Mouse (Mus musculus): Measurements from ENCODE around the gene Moap1. TPM values are rescaled to one million over a fixed set of nuclear protein-coding genes. Genes with fewer than 3 reads are reported as not detected.

Moap1 gene
- polyA plus RNA-seq, 1 experiment from 2014 or later = 25.9 TPM

DNA sequence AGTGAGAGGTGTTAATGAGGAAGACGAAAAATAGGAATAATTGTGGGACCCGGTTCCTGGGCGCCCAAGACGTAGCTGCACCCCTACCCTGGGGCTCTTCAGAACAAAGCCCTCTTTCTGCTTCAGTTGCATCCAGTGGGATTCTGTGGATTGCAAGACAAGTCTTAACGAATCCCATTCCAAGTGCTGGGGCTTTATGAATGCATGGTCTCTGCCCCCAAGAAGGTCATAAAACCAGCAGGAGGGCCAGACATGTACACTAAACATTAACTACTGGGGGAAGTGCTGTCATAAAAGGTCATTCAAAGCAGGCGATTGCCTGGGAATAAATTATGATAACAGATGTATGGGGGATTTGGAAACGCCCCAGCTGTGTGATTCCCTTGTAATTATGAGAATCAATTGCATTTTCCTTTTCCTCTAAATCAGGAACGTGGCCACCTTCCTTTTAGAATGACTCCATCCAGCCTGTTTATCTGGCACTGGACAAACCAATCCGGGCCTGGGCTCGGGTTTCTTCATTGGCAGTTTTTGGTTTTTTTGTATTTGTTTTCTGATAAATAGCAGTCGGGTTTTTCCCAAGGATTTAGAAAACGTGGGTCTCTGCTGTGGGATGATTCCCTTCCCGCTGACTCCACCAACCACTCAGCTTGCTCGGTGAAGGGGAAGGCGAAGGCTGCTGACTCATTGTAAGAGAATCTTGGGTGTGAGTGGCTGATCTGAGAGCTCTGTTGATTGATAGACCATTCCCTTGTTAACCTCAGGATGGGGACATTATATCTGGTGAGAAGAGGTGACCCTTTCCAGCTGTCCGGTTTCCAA lies 12.5 kb downstream of the Moap1 start:
- peak overlapping the region; percentile 44 for H3K4me2 ChIP-seq (replicated peaks; ENCODE audit: low read depth, low read length)
- peaks cover 16% of the 10 kb centered on the region for H3K4me1 ChIP-seq (ENCODE audit: control insufficient read depth, insufficient read depth, low read length)
- H3K4me3 ChIP-seq (ENCODE audit: low read length) = no peak overlapping the region
- 0 out of 2 replicates have a peak overlapping the region, but pooled peaks have one; percentile 23 for H3K9ac ChIP-seq (ENCODE audit: low read depth, low read length)
- no peaks in the 10 kb centered on the region for H3K9me3 ChIP-seq (ENCODE audit: control insufficient read depth, low read length)
- WGBS = 15% methylated on average over 16 of the region's 16 CpGs
- peak overlapping the region; percentile 82 for H3K27ac ChIP-seq (ENCODE audit: low read depth, low read length)
- no peaks in the 10 kb centered on the region for H3K36me3 ChIP-seq (ENCODE audit: control insufficient read depth, insufficient read depth, low read length)
- no peaks in the 10 kb centered on the region for H3K27me3 ChIP-seq (ENCODE audit: control insufficient read depth, insufficient read depth, low read length)
- peak; percentile 44 for ATAC-seq (ENCODE audit: low FRiP score, low TSS enrichment)

DNA sequence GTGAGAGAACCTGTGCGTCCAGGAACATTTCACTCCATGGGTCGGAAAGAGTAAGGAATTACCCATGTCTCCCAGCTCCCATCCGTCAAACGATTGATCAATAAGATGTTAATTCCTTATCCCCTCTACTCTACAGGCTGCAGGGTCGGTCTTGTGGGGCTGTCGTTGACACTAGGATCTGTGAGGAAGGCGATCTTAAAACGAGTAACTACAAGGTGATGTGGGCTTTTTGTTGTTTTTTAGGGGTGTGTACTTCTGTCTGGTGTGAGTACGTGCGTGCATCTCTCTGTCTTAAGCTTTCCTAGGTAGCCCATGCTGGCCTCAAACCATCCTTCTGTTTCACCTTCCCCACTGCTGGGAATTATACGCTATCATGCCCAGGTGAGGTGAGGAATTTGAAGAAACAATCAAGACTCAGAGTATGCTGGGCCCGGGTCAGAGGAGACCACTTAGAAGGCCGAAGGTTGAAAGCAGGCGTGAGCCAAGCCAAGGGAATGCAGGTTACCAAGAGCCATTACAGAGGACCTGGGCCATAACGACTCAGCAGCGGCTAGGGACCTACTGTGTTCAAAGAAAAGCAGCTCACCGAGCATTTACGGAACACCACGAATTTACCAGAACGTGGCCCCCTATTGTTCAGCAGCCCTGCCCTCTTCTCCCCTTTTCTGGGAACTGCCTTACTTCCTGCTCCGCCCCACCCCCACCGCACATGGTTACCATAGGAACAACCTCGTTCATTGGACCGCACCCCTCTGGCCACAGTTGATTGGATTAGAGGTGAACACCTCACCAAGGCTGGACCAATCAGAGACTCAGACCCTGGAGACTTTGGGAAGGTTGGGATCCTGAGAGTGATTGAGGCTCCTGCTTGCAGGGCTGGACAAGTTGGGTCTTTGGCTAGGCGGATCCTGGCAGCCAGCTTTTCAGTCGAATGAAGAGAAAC lies 13.3 kb downstream of the Moap1 start:
- Histone ChIP-seq H3K36me3 (ENCODE audit: control insufficient read depth, insufficient read depth, low read length) (no peaks in the 10 kb centered on the region), H3K27ac (ENCODE audit: low read depth, low read length) (peak overlapping the region; percentile 82), H3K9ac (ENCODE audit: low read depth, low read length) (0 out of 2 replicates have a peak overlapping the region, but pooled peaks have one; percentile 23), H3K4me1 (ENCODE audit: control insufficient read depth, insufficient read depth, low read length) (peaks cover 16% of the 10 kb centered on the region), H3K4me3 (ENCODE audit: low read length) (peak overlapping the region; percentile 22; the same call in 1 of the 2 replicates), H3K4me2 (replicated peaks; ENCODE audit: low read depth, low read length) (peak overlapping the region; percentile 44), H3K27me3 (ENCODE audit: control insufficient read depth, insufficient read depth, low read length) (no peaks in the 10 kb centered on the region), H3K9me3 (ENCODE audit: control insufficient read depth, low read length) (no peaks in the 10 kb centered on the region)
- ATAC-seq (ENCODE audit: low FRiP score, low TSS enrichment) = peak; percentile 98
- 31% methylated on average over 26 of the region's 26 CpGs for WGBS

DNA sequence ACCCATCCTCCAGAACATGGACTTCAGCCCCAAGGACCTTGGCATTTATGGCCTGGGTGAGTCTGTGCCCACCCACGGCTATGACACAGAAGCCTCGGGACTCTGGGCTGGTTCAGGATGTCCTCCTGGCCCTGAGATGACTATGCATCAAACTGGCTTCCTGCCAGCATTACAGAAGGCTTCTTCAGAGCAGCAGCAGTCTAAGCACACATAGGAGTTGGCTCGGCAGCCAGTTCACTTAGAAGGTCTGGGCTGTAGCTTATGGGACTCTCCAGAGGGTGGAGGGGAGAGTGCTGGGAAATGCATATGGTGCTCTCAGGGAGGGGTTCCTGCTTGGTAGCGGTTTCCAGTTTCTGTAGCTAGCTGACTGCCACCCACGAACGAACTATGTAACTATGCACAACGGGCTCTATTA lies 17.7 kb downstream of the Moap1 start:
- H3K4me2 ChIP-seq (replicated peaks; ENCODE audit: low read depth, low read length) = no peak overlapping the region

DNA sequence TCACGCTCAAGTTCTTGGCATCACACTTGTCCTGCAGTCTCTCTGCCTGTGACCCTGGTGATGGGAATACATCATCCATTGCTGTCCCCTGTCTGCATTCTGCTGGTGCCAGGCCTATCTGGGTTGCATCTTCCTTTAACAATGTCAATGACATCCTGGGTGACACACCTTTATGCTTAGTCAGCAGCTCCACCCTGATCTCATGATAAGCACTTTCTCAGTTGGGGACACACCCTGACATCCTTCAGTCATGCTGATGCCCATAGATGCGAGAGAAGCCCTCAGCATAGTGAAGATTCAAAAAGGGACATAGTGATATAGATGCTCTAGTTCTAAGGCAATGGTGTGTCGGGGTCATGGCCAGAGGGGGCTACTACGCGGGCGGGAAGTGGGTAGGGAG lies 18.3 kb downstream of the Moap1 start:
- Histone ChIP-seq H3K4me1 (ENCODE audit: control insufficient read depth, insufficient read depth, low read length) (peaks cover 4% of the 10 kb centered on the region; the same call in 1 of the 2 replicates), H3K36me3 (ENCODE audit: control insufficient read depth, insufficient read depth, low read length) (no peaks in the 10 kb centered on the region), H3K27ac (ENCODE audit: low read depth, low read length) (no peak overlapping the region), H3K9ac (ENCODE audit: low read depth, low read length) (no peak overlapping the region), H3K4me2 (replicated peaks; ENCODE audit: low read depth, low read length) (no peak overlapping the region), H3K9me3 (ENCODE audit: control insufficient read depth, low read length) (no peaks in the 10 kb centered on the region), H3K4me3 (ENCODE audit: low read length) (no peak overlapping the region), H3K27me3 (ENCODE audit: control insufficient read depth, insufficient read depth, low read length) (no peaks in the 10 kb centered on the region)
- ATAC-seq (ENCODE audit: low FRiP score, low TSS enrichment) = no peak
- 95% methylated on average over 6 of the region's 6 CpGs for WGBS

More for the DNA sequence above, 17.7 kb downstream of the Moap1 start:
- Histone ChIP-seq H3K27ac (ENCODE audit: low read depth, low read length) (no peak overlapping the region), H3K4me3 (ENCODE audit: low read length) (no peak overlapping the region), H3K9me3 (ENCODE audit: control insufficient read depth, low read length) (no peaks in the 10 kb centered on the region), H3K36me3 (ENCODE audit: control insufficient read depth, insufficient read depth, low read length) (no peaks in the 10 kb centered on the region), H3K27me3 (ENCODE audit: control insufficient read depth, insufficient read depth, low read length) (no peaks in the 10 kb centered on the region), H3K4me1 (ENCODE audit: control insufficient read depth, insufficient read depth, low read length) (peaks cover 7% of the 10 kb centered on the region; the same call in 1 of the 2 replicates), H3K9ac (ENCODE audit: low read depth, low read length) (no peak overlapping the region)
- no peak for ATAC-seq (ENCODE audit: low FRiP score, low TSS enrichment)
- WGBS = 77% methylated on average over 7 of the region's 7 CpGs

DNA sequence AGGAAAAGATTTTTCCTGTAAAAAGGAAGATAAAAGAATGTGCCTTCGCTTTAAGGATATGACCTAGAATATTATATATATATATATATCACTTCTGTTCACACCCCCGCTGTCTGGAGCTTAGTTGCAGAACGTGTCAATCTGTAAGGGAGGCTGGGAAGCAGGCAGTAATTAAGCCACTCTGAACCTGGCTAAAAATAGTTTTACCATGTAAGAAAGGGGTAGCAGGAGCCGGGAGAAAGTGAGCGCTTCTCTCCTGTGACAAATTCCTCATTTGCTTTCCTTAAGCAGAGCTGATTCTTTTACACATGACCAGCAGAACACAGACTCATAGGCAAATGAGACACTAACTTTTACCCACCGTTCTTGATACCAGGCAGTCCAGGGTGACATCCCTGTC lies 19.6 kb downstream of the Moap1 start:
- no peaks in the 10 kb centered on the region for H3K36me3 ChIP-seq (ENCODE audit: control insufficient read depth, insufficient read depth, low read length)
- ATAC-seq (ENCODE audit: low FRiP score, low TSS enrichment) = no peak
- 74% methylated on average over 6 of the region's 6 CpGs for WGBS

DNA sequence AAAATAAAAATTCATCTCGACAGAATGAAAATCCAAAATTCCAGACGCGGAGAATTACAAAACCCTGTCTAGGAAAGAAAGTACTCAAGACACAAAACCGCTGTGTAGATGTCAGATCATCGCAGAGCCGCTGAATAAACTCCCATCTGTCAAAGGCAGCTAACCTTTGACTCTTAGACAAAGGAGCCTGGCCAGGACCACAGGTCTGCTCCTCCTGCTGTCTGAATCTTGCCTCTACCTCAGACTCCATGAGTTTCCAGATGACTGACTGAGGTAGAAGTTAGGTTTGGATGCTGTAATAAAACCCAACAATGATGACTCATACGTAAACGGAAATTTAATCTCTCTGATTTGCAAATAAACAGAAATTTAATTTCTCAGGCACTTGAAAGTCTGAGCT lies 20.5 kb downstream of the Moap1 start:
- H3K9me3 ChIP-seq (ENCODE audit: control insufficient read depth, low read length) = no peaks in the 10 kb centered on the region
- 50% methylated on average over 8 of the region's 8 CpGs for WGBS
- no peak overlapping the region for H3K4me2 ChIP-seq (replicated peaks; ENCODE audit: low read depth, low read length)
- H3K36me3 ChIP-seq (ENCODE audit: control insufficient read depth, insufficient read depth, low read length) = no peaks in the 10 kb centered on the region
- 0 out of 2 replicates have a peak overlapping the region, but pooled peaks have one; percentile 24 for H3K27ac ChIP-seq (ENCODE audit: low read depth, low read length)
- no peaks in the 10 kb centered on the region for H3K27me3 ChIP-seq (ENCODE audit: control insufficient read depth, insufficient read depth, low read length)
- H3K4me1 ChIP-seq (ENCODE audit: control insufficient read depth, insufficient read depth, low read length) = no peaks in the 10 kb centered on the region
- ATAC-seq (ENCODE audit: low FRiP score, low TSS enrichment) = no peak
- H3K4me3 ChIP-seq (ENCODE audit: low read length) = no peak overlapping the region
- H3K9ac ChIP-seq (ENCODE audit: low read depth, low read length) = no peak overlapping the region

More for the DNA sequence above, 19.6 kb downstream of the Moap1 start:
- Histone ChIP-seq H3K9me3 (ENCODE audit: control insufficient read depth, low read length) (no peaks in the 10 kb centered on the region), H3K4me3 (ENCODE audit: low read length) (no peak overlapping the region), H3K4me2 (replicated peaks; ENCODE audit: low read depth, low read length) (no peak overlapping the region), H3K4me1 (ENCODE audit: control insufficient read depth, insufficient read depth, low read length) (no peaks in the 10 kb centered on the region), H3K27ac (ENCODE audit: low read depth, low read length) (no peak overlapping the region), H3K27me3 (ENCODE audit: control insufficient read depth, insufficient read depth, low read length) (no peaks in the 10 kb centered on the region), H3K9ac (ENCODE audit: low read depth, low read length) (no peak overlapping the region)

DNA sequence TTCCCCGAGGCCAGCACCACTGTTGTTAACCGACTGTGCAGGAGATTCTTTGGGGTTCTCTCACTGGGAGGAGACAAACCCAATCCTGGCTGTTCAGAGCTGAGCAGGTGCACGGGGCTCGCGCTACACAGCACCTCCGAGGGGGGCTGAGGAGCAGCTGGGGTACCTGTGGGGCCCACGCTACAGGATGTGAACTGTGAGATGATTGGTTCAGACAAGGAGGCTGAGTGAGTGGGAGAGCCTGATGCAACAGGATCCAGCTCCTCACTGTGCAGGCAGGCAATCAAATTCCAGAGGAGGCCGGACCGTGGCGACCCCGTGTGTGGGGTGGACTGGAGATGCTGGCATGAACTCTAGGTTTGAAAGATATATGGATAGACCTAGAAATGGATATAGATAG lies 21.0 kb downstream of the Moap1 start:
- Histone ChIP-seq H3K9ac (ENCODE audit: low read depth, low read length) (no peak overlapping the region), H3K9me3 (ENCODE audit: control insufficient read depth, low read length) (no peaks in the 10 kb centered on the region), H3K27ac (ENCODE audit: low read depth, low read length) (0 out of 2 replicates have a peak overlapping the region, but pooled peaks have one; percentile 14), H3K4me1 (ENCODE audit: control insufficient read depth, insufficient read depth, low read length) (no peaks in the 10 kb centered on the region), H3K36me3 (ENCODE audit: control insufficient read depth, insufficient read depth, low read length) (no peaks in the 10 kb centered on the region), H3K27me3 (ENCODE audit: control insufficient read depth, insufficient read depth, low read length) (no peaks in the 10 kb centered on the region), H3K4me2 (replicated peaks; ENCODE audit: low read depth, low read length) (peak overlapping the region; percentile 26; the same call in 1 of the 2 replicates), H3K4me3 (ENCODE audit: low read length) (no peak overlapping the region)
- 18% methylated on average over 11 of the region's 11 CpGs for WGBS
- peak; percentile 87 for ATAC-seq (ENCODE audit: low FRiP score, low TSS enrichment)

DNA sequence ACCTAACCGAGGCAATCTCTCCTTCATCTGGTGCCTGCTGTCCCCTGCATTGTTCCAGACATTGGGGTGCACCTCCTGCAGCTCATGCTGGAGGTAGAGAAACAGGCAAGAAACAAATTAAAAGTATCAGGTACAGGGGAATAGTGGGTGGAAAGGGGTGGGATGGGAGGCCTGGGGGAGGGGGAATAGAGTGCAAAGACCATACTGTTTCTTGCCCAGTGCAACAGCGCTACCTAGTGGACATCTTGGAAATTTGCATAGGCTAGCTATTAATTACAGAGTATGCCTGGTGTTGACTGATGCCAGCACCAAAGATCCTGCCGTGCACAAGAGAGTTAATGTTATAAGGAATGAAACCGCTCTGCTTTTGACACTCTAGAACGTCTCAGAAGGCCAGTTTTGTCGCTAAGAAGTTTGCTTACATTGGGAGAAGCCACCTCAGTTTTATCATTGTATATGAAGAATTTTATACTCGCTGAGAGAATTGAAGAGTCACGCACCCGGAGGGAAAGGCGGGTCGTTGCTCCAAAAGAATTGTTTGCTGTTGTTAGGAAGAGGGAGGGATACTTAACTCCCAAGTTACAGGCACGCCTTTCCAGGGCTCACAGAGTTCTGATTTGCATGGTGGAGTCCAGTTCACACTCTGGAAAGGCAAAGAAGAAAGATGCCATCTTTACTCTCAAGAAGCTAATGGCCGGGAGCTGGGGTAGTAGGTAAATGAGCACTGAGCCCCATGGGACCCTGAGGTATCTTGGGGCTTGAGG lies 23.7 kb downstream of the Moap1 start:
- no peaks in the 10 kb centered on the region for H3K36me3 ChIP-seq (ENCODE audit: control insufficient read depth, insufficient read depth, low read length)
- H3K27me3 ChIP-seq (ENCODE audit: control insufficient read depth, insufficient read depth, low read length) = no peaks in the 10 kb centered on the region
- no peaks in the 10 kb centered on the region for H3K4me1 ChIP-seq (ENCODE audit: control insufficient read depth, insufficient read depth, low read length)
- H3K9me3 ChIP-seq (ENCODE audit: control insufficient read depth, low read length) = no peaks in the 10 kb centered on the region
- no peak overlapping the region for H3K4me2 ChIP-seq (replicated peaks; ENCODE audit: low read depth, low read length)
- no peak overlapping the region for H3K9ac ChIP-seq (ENCODE audit: low read depth, low read length)
- no peak overlapping the region for H3K4me3 ChIP-seq (ENCODE audit: low read length)
- 0 out of 2 replicates have a peak, but pooled peaks have one; percentile 56 for ATAC-seq (ENCODE audit: low FRiP score, low TSS enrichment)
- no peak overlapping the region for H3K27ac ChIP-seq (ENCODE audit: low read depth, low read length)
- 30% methylated on average over 13 of the region's 13 CpGs for WGBS

Measured in kidney, embryonic 14.5 days (tissue).